Mouse (Mus musculus) kidney, postnatal 14 days (tissue): ENCODE measurements at regions not wholly inside any gene's neighbourhood (a gene's known extent, or its start where the extent isn't known, plus 50 kb on each side); places are given as distances from the start of the nearest gene placed in this dataset.
A peak's percentile ranks its signal among the peaks of the same experiment; 100 is the strongest.

Source experiments
- DNase-seq: peaks from one replicate; pipeline ENCODE4 v3.0.0; 2022; ENCODE audit warnings: mixed read lengths

GRCm38 (mm10) chr9:23911851-23912250, 185.9 kb upstream of the Npsr1 start:
- DNase-seq = no peak

- no peak for DNase-seq
Observed at GRCm38 (mm10) chr9:23917345-23917744, 180.5 kb upstream of the Npsr1 start.

GRCm38 (mm10) chr9:23919191-23919904, 178.4 kb upstream of the Npsr1 start:
- peak; percentile 3 for DNase-seq

GRCm38 (mm10) chr9:23932185-23932584, 165.6 kb upstream of the Npsr1 start:
- no peak for DNase-seq

- DNase-seq = no peak
Observed at GRCm38 (mm10) chr9:23934282-23934681, 163.5 kb upstream of the Npsr1 start.

- no peak for DNase-seq
Observed at GRCm38 (mm10) chr9:23952543-23952942, 145.3 kb upstream of the Npsr1 start.

GRCm38 (mm10) chr9:23956593-23956992, 141.2 kb upstream of the Npsr1 start:
- DNase-seq = peak; percentile 17

GRCm38 (mm10) chr9:23969736-23970135, 128.1 kb upstream of the Npsr1 start:
- no peak for DNase-seq

- no peak for DNase-seq
Observed at GRCm38 (mm10) chr9:23973206-23973605, 124.6 kb upstream of the Npsr1 start.

GRCm38 (mm10) chr9:23977574-23977973, 120.2 kb upstream of the Npsr1 start:
- no peak for DNase-seq

- DNase-seq = no peak
Observed at GRCm38 (mm10) chr9:24006353-24006752, 91.4 kb upstream of the Npsr1 start.

- no peak for DNase-seq
Observed at GRCm38 (mm10) chr9:24038274-24038673, 59.5 kb upstream of the Npsr1 start.
